Mouse (Mus musculus): ENCODE measurements around the gene Rad51c.

Gene Rad51c

GRCm38 (mm10) chr11:87384551-87384950, 20.2 kb downstream of the Rad51c start:
- in situ Hi-C loops (cut with MboI, MseI), result no loop called here

DNA sequence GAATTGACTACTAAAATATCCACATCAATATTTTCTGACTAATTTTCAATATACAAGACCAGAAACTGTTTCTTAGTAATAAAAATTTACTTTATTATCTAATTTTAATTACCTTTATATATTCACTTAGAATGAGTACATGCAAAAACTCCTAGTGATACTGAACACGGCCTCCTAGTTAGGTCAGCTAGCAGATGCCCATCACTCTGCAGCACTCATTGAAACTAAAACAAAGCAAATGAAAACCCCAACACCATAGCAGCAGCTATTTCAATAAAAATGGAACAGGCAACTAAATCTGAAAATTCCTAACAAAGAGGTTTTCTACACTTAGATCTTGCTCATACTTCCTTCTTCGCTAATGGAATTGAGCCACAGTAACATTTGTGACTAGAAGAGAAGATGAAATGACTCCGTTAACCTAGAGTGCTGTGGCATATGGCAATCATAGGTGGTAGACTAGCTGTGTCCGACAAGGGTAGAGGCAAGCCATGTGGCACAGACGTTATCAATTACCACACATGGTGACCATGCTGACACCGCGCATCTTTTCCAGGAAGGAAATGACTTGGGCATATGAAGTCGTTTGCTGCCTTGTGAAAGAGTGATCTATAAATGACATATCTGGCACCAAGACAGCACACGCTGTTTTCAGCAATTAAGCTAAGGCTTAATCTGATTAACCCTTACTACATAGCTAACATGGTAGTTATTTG, 36.7 kb downstream of the Rad51c start:
- in situ Hi-C loops (cut with MboI, MseI), result no loop called here

DNA sequence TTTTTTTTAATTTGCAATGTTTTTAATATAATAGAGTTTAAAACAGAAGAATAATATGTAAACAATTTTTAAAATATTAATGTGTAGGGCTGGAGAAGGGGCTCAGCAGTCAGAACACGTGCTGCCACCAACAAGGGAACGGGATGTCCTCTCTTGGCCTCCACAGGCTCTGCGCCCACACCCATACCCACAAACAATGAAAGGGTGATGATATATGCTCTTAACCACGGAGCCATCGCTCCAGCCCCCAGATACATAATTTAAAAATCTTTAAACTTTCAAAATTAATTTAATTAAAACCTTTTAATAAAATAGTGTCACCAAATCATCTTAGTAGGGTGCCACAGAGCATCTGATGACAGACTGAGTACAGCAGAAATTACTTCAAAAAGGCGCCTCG, 37.7 kb downstream of the Rad51c start:
- in situ Hi-C loops (cut with MboI, MseI), result no loop called here

GRCm38 (mm10) chr11:87365120-87365519, 39.6 kb downstream of the Rad51c start:
- in situ Hi-C loops (cut with MboI, MseI), result no loop called here

DNA sequence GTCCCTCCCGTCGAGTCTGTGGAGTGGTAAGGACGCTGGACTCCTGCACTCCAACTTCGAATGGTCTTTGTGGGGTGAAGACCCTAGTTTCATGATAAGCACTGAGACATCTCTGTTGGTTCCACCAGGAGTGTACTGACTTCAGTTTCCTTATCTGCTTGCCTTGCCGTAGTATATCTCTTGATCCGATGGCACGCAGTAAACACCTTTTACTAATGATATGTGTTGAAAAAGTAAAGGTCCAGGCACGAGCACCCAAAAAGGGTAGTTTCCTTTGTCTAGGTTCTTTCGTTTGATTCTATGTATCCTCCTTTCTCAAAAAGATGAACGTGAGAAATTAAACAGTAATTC, 45.5 kb downstream of the Rad51c start:
- in situ Hi-C loops (cut with MboI, MseI), result no loop called here

DNA sequence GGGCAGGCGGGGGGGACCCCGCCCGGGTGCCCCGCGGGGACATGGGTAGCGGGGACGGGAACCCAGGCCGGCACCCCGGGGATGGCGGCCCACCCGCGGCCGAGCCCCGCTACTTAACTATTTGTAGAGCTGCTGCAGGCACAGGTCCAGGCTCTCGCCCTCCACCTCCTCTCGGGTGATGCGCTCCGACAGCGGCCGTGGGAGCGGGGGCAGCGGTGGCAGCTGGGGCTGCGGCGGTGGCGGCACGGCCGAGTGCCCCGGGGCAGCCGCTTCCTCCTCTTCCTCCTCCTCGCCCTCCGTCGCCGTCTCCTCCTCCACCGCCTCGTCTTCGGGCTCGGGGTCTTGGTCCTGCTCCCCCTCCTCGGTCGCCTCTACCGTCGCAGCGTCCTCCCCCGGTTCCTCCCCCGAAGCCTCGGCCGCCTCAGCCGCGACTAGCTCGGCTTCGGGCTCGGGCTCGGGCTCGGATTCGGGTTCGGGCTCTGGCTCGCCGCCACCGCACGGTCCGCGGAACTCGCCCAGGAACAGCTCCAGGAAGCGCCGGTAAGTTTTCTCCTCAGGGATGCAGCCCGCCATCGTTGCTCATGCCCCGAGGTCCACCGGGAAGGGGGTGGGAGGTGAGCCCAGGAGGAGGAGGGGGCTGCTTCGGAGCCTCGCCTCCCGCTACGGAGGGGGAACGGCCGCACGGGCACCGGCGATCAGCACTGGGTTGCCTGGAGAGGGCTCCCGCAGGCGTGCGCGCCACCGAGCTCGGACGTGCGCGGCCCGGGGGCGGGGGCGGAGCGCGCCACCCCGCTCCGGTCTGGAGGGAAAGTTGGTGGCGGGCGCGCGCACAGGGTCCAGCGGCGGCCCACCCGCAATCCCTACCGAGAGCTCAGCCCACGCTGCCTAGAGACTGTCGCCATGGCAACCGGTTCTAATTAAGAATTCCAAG, 46.2 kb downstream of the Rad51c start, which contains the start of gene Ppm1e:
Ppm1e (minus strand) TSS at position 693 of the 931 bp plus-strand sequence.
- in situ Hi-C loops (cut with MboI, MseI), result no loop called here

- in situ Hi-C loops (cut with MboI, MseI), result no loop called here
Measured at GRCm38 (mm10) chr11:87357317-87358300, 47.1 kb downstream of the Rad51c start.

- in situ Hi-C loops (cut with MboI, MseI), result no loop called here
Measured at GRCm38 (mm10) chr11:87354861-87355260, 49.9 kb downstream of the Rad51c start.

- in situ Hi-C loops (cut with MboI, MseI), result no loop called here
Measured at GRCm38 (mm10) chr11:87353646-87354170, 51.0 kb downstream of the Rad51c start.
